ENCODE assay signal across 16 mouse cellular contexts in genomic region chr12:53630607-53631006, GRCm38 (mm10).
DNase-seq lines count a peak whose midpoint lies in the region; ATAC-seq and TF ChIP-seq lines count a peak whose summit lies in the region.
"Had no signal": no experiment of that assay in that cellular context is flagged by ENCODE, and none has a peak within 500 bp of the region (broad histone marks: within the 10 kb centered on the region; RNA-seq: fewer than 3 reads in every experiment).

No protein-coding gene starts in this region.

- H3K9me3 ChIP-seq in heart, embryonic 10.5 days: no peaks in the 10 kb centered on the region
- H3K9me3 ChIP-seq in lung, embryonic 14.5 days (ENCODE audit: low read depth, low read length): no peaks in the 10 kb centered on the region
- no peaks in the 10 kb centered on the region for H3K9me3 ChIP-seq in lung, postnatal 0 days (ENCODE audit: low read length)
- H3K9me3 ChIP-seq: hindbrain, embryonic 15.5 days; limb, embryonic 12.5 days; neural tube, embryonic 12.5 days had no signal

- H3K27me3 ChIP-seq in heart, embryonic 10.5 days (ENCODE audit: insufficient read depth, poor library complexity, severe bottlenecking): no peaks in the 10 kb centered on the region
- H3K27me3 ChIP-seq in lung, embryonic 14.5 days (ENCODE audit: insufficient read depth, low read length): no peaks in the 10 kb centered on the region
- no peaks in the 10 kb centered on the region for H3K27me3 ChIP-seq in lung, postnatal 0 days (replicated peaks; ENCODE audit: insufficient read depth, low read length)
- H3K27me3 ChIP-seq: hindbrain, embryonic 15.5 days; neural tube, embryonic 12.5 days had no signal

- no peak overlapping the region for H3K27ac ChIP-seq in heart, embryonic 10.5 days
- no peak overlapping the region for H3K27ac ChIP-seq in lung, embryonic 14.5 days (ENCODE audit: low read depth)
- no peak overlapping the region for H3K27ac ChIP-seq in lung, postnatal 0 days (ENCODE audit: low read length)
- H3K27ac ChIP-seq: limb, embryonic 12.5 days; neural tube, embryonic 12.5 days; stomach, postnatal 0 days had no signal

- H3K4me2 ChIP-seq in lung, embryonic 14.5 days: no peak overlapping the region
- no peak overlapping the region for H3K4me2 ChIP-seq in lung, postnatal 0 days (replicated peaks; ENCODE audit: low read depth, low read length)
- H3K4me2 ChIP-seq: hindbrain, embryonic 15.5 days; limb, embryonic 12.5 days; neural tube, embryonic 12.5 days had no signal

- H3K4me1 ChIP-seq in heart, embryonic 10.5 days: peaks cover 2% of the 10 kb centered on the region; the same call in 1 of the 2 replicates
- no peaks in the 10 kb centered on the region for H3K4me1 ChIP-seq in lung, embryonic 14.5 days (ENCODE audit: insufficient read depth)
- H3K4me1 ChIP-seq in lung, postnatal 0 days (ENCODE audit: insufficient read depth, low read depth, low read length): no peaks in the 10 kb centered on the region

- H3K36me3 ChIP-seq in heart, embryonic 10.5 days: no peaks in the 10 kb centered on the region
- H3K36me3 ChIP-seq in lung, embryonic 14.5 days (ENCODE audit: insufficient read depth): no peaks in the 10 kb centered on the region
- H3K36me3 ChIP-seq in lung, postnatal 0 days (ENCODE audit: insufficient read depth, low read length): no peaks in the 10 kb centered on the region
- H3K36me3 ChIP-seq: hindbrain, embryonic 15.5 days; limb, embryonic 12.5 days; neural tube, embryonic 12.5 days had no signal

- TF ChIP-seq EP300 in lung, postnatal 0 days (IDR thresholded peaks at IDR 0.05): no peak

- no peak for TF ChIP-seq CTCF in lung, embryonic 14.5 days (IDR thresholded peaks at IDR 0.05; ENCODE audit: low read depth)
- no peak for TF ChIP-seq CTCF in lung, postnatal 0 days (IDR thresholded peaks at IDR 0.05)

- peak; percentile 76 for DNase-seq in heart, embryonic 10.5 days (ENCODE audit: low spot score)
- DNase-seq in heart, adult 11 months: no peak
- peak; percentile 40 for DNase-seq in lung, embryonic 14.5 days
- DNase-seq in lung, postnatal 0 days (ENCODE audit: low spot score): no peak
- peak; percentile 50 for DNase-seq in adipocyte (ENCODE audit: low spot score)
- DNase-seq in heart, postnatal 36 days: peak; percentile 5
- DNase-seq in kidney, postnatal 36 days: no peak
- DNase-seq: adrenal gland, adult 8-10 months; gastrocnemius, postnatal 14 days; kidney, adult 8-10 months; spleen, adult 18-20 months; thymus, postnatal 36 days had no signal

- H3K9ac ChIP-seq in lung, embryonic 14.5 days: no peak overlapping the region
- H3K9ac ChIP-seq in lung, postnatal 0 days (replicated peaks; ENCODE audit: low read depth): no peak overlapping the region
- H3K9ac ChIP-seq: hindbrain, embryonic 15.5 days; limb, embryonic 12.5 days; neural tube, embryonic 12.5 days had no signal

- intact Hi-C loops in heart, postnatal 36 days (cut with DNase I): no loop called here

- 24% methylated on average over 1 of the region's 1 CpGs for WGBS in heart, embryonic 10.5 days
- WGBS in lung, embryonic 14.5 days: 18% methylated on average over 1 of the region's 1 CpGs
- WGBS in lung, postnatal 0 days: 11% methylated on average over 1 of the region's 1 CpGs

- H3K4me3 ChIP-seq in heart, embryonic 10.5 days: no peak overlapping the region
- no peak overlapping the region for H3K4me3 ChIP-seq in lung, embryonic 14.5 days (ENCODE audit: low read depth, low read length)
- no peak overlapping the region for H3K4me3 ChIP-seq in lung, postnatal 0 days (ENCODE audit: low read depth, low read length)
- H3K4me3 ChIP-seq: hindbrain, embryonic 15.5 days; limb, embryonic 12.5 days; neural tube, embryonic 12.5 days had no signal

- ATAC-seq in lung, embryonic 14.5 days (ENCODE audit: insufficient read depth): no peak
- no peak for ATAC-seq in lung, postnatal 0 days

Comparison
In these comparisons a context has a peak if more than half of its experiments do, and no peak if none do; other contexts are left out.
1. DNase-seq: peak in heart, embryonic 10.5 days (single experiment), lung, embryonic 14.5 days (single experiment), adipocyte (single experiment) and heart, postnatal 36 days (2 of 2); none in heart, adult 11 months (single experiment), lung, postnatal 0 days (single experiment) and kidney, postnatal 36 days (0 of 2).